Mouse (Mus musculus): ENCODE results near the gene Hist4h4. TPM values are rescaled to one million over a fixed set of nuclear protein-coding genes. Genes with fewer than 3 reads are reported as not detected.
"Not testable (repeated sequence)": the region's sequence is repeated elsewhere in the genome, so short reads cannot be mapped to it uniquely, and the experiment has no call there.

The Hist4h4 gene
- polyA plus RNA-seq, 1 experiment from 2014 or later, result 0.80 TPM

- Histone ChIP-seq H3K36me3 (no peaks in the 10 kb centered on the region), H3K9ac (no peak overlapping the region), H3K27ac (no peak overlapping the region), H3K9me3 (no peaks in the 10 kb centered on the region), H3K4me2 (no peak overlapping the region), H3K27me3 (no peaks in the 10 kb centered on the region), H3K4me3 (no peak overlapping the region), H3K4me1 (peaks cover 8% of the 10 kb centered on the region)
- no peak for ATAC-seq (ENCODE audit: insufficient number of reproducible peaks, insufficient read depth, low FRiP score, low TSS enrichment, low read depth)
- 90% methylated on average over 6 of the region's 6 CpGs for WGBS
Observed at GRCm38 (mm10) chr6:136801274-136801673, 2.9 kb downstream of the Hist4h4 start.

GRCm38 (mm10) chr6:136800710-136801109, 3.5 kb downstream of the Hist4h4 start:
- WGBS, result 89% methylated on average over 8 of the region's 8 CpGs
- ATAC-seq (ENCODE audit: insufficient number of reproducible peaks, insufficient read depth, low FRiP score, low TSS enrichment, low read depth), result no peak
- no peak overlapping the region for H3K9ac ChIP-seq

GRCm38 (mm10) chr6:136797874-136798693, 6.1 kb downstream of the Hist4h4 start:
- H3K9me3 ChIP-seq; H3K4me3 ChIP-seq; H3K36me3 ChIP-seq; H3K9ac ChIP-seq; H3K27ac ChIP-seq; H3K27me3 ChIP-seq; H3K4me2 ChIP-seq; ATAC-seq (ENCODE audit: insufficient number of reproducible peaks, insufficient read depth, low FRiP score, low TSS enrichment, low read depth): not testable (repeated sequence)
- 87% methylated on average over 3 of the region's 3 CpGs for WGBS
- H3K4me1 ChIP-seq, result peaks cover 12% of the 10 kb centered on the region

More at GRCm38 (mm10) chr6:136800710-136801109, 3.5 kb downstream of the Hist4h4 start:
- peaks cover 8% of the 10 kb centered on the region for H3K4me1 ChIP-seq
- no peak overlapping the region for H3K4me2 ChIP-seq
- no peaks in the 10 kb centered on the region for H3K36me3 ChIP-seq
- H3K4me3 ChIP-seq, result no peak overlapping the region
- no peak overlapping the region for H3K27ac ChIP-seq
- H3K27me3 ChIP-seq, result no peaks in the 10 kb centered on the region
- no peaks in the 10 kb centered on the region for H3K9me3 ChIP-seq

- H3K4me3 ChIP-seq, result no peak overlapping the region
- 63% methylated on average over 6 of the region's 6 CpGs for WGBS
- ATAC-seq (ENCODE audit: insufficient number of reproducible peaks, insufficient read depth, low FRiP score, low TSS enrichment, low read depth), result no peak
Observed at GRCm38 (mm10) chr6:136795850-136796249, 8.4 kb downstream of the Hist4h4 start.

GRCm38 (mm10) chr6:136795110-136795509, 9.1 kb downstream of the Hist4h4 start:
- H3K9me3 ChIP-seq, result no peaks in the 10 kb centered on the region
- H3K4me3 ChIP-seq, result no peak overlapping the region
- H3K36me3 ChIP-seq, result no peaks in the 10 kb centered on the region
- peaks cover 11% of the 10 kb centered on the region for H3K4me1 ChIP-seq
- 44% methylated on average over 1 of the region's 1 CpGs for WGBS
- ATAC-seq (ENCODE audit: insufficient number of reproducible peaks, insufficient read depth, low FRiP score, low TSS enrichment, low read depth), result no peak
- H3K27ac ChIP-seq, result no peak overlapping the region
- no peak overlapping the region for H3K4me2 ChIP-seq
- peaks cover 8% of the 10 kb centered on the region for H3K27me3 ChIP-seq
- H3K9ac ChIP-seq, result no peak overlapping the region

More at GRCm38 (mm10) chr6:136795850-136796249, 8.4 kb downstream of the Hist4h4 start:
- no peaks in the 10 kb centered on the region for H3K36me3 ChIP-seq
- peaks cover 11% of the 10 kb centered on the region for H3K4me1 ChIP-seq
- H3K9ac ChIP-seq, result no peak overlapping the region
- H3K27ac ChIP-seq, result no peak overlapping the region
- peaks cover 8% of the 10 kb centered on the region for H3K27me3 ChIP-seq
- no peaks in the 10 kb centered on the region for H3K9me3 ChIP-seq
- H3K4me2 ChIP-seq, result no peak overlapping the region

GRCm38 (mm10) chr6:136793831-136794525, 10.2 kb downstream of the Hist4h4 start:
- WGBS, result under 1% methylated on average over 24 of the region's 24 CpGs
- Histone ChIP-seq H3K27ac (no peak overlapping the region), H3K4me1 (peaks cover 11% of the 10 kb centered on the region), H3K9me3 (no peaks in the 10 kb centered on the region), H3K36me3 (no peaks in the 10 kb centered on the region), H3K9ac (0 out of 2 replicates have a peak overlapping the region, but pooled peaks have one; percentile 54), H3K4me2 (peak overlapping the region; percentile 77), H3K27me3 (peaks cover 8% of the 10 kb centered on the region), H3K4me3 (peak overlapping the region; percentile 41)
- peak; percentile 22; the same call in 1 of the 2 replicates for ATAC-seq (ENCODE audit: insufficient number of reproducible peaks, insufficient read depth, low FRiP score, low TSS enrichment, low read depth)

GRCm38 (mm10) chr6:136792884-136793758, 11.1 kb downstream of the Hist4h4 start:
- 22% methylated on average over 16 of the region's 16 CpGs for WGBS
- Histone ChIP-seq H3K4me2 (peak overlapping the region; percentile 77), H3K4me1 (peaks cover 11% of the 10 kb centered on the region), H3K27me3 (peaks cover 8% of the 10 kb centered on the region), H3K9ac (0 out of 2 replicates have a peak overlapping the region, but pooled peaks have one; percentile 54), H3K36me3 (no peaks in the 10 kb centered on the region), H3K4me3 (peak overlapping the region; percentile 41), H3K27ac (no peak overlapping the region), H3K9me3 (no peaks in the 10 kb centered on the region)
- ATAC-seq (ENCODE audit: insufficient number of reproducible peaks, insufficient read depth, low FRiP score, low TSS enrichment, low read depth), result no peak

GRCm38 (mm10) chr6:136789391-136789971, 14.7 kb downstream of the Hist4h4 start:
- no peak for ATAC-seq (ENCODE audit: insufficient number of reproducible peaks, insufficient read depth, low FRiP score, low TSS enrichment, low read depth)
- H3K36me3 ChIP-seq, result no peaks in the 10 kb centered on the region
- H3K27me3 ChIP-seq, result peaks cover 8% of the 10 kb centered on the region
- peaks cover 11% of the 10 kb centered on the region for H3K4me1 ChIP-seq
- no peak overlapping the region for H3K9ac ChIP-seq
- no peak overlapping the region for H3K27ac ChIP-seq
- H3K4me2 ChIP-seq, result no peak overlapping the region
- no peak overlapping the region for H3K4me3 ChIP-seq
- no peaks in the 10 kb centered on the region for H3K9me3 ChIP-seq
- WGBS, result 58% methylated on average over 5 of the region's 5 CpGs

GRCm38 (mm10) chr6:136782761-136783160, 21.5 kb downstream of the Hist4h4 start:
- ATAC-seq (ENCODE audit: insufficient number of reproducible peaks, insufficient read depth, low FRiP score, low TSS enrichment, low read depth), result no peak
- no peak overlapping the region for H3K4me3 ChIP-seq
- 75% methylated on average over 9 of the region's 9 CpGs for WGBS
- H3K9ac ChIP-seq, result no peak overlapping the region
- no peaks in the 10 kb centered on the region for H3K4me1 ChIP-seq
- H3K4me2 ChIP-seq, result no peak overlapping the region
- no peaks in the 10 kb centered on the region for H3K27me3 ChIP-seq
- no peaks in the 10 kb centered on the region for H3K36me3 ChIP-seq
- H3K27ac ChIP-seq, result no peak overlapping the region
- H3K9me3 ChIP-seq, result no peaks in the 10 kb centered on the region

GRCm38 (mm10) chr6:136782146-136782545, 22.1 kb downstream of the Hist4h4 start:
- Histone ChIP-seq H3K4me3 (no peak overlapping the region), H3K4me2 (no peak overlapping the region), H3K36me3 (no peaks in the 10 kb centered on the region), H3K4me1 (no peaks in the 10 kb centered on the region), H3K27ac (no peak overlapping the region), H3K9me3 (no peaks in the 10 kb centered on the region), H3K27me3 (no peaks in the 10 kb centered on the region), H3K9ac (no peak overlapping the region)
- WGBS, result 88% methylated on average over 12 of the region's 12 CpGs
- ATAC-seq (ENCODE audit: insufficient number of reproducible peaks, insufficient read depth, low FRiP score, low TSS enrichment, low read depth), result no peak
